Mouse (Mus musculus) urinary bladder, postnatal 25 days (tissue): Measurements from ENCODE around the gene Rarres2.

Source experiments
- DNase-seq: peaks from one replicate; pipeline ENCODE4 v3.0.0; 2022; ENCODE audit warnings: low spot score

The Rarres2 gene

DNA sequence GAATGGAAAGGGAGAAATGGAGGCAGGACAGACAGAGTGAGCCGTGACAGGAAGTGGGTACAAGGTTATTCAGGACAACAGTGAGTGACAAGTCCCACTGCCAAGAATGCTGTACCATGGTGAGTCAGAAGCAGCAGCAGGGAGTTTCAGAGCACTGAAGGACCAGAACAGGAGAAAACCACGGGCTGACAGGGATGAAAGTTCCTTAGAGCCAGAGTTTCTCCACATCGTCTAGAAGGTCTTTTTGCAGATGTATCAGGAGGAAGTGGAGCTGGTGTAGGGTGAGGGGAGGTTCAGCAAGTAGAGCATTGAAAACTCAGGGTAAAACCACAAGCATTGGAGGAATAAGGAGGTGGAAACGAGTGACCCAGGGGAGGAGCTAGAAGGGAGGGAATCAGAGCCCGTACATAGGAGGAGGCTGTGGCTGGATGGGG, 6.6 kb upstream of the Rarres2 start:
- DNase-seq = no peak

DNA sequence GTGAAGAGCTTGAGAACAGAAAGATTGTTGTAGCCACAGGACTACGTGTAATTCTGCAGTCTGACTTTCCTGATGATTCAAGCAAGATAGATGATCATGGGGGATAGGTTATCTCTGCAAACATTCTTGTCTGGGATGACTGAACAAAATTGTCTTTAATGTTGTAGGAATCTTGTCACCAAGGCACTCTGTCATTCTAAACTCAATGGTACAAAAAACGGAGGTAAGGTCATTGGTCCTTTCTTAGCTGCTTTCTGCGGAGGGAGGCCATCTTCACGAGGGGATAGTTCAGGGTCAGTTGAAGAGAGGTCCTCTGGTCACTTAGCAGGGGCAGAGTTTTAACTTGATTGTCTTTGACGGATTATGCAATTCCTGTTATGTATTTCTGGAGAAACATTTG, 6.1 kb upstream of the Rarres2 start:
- no peak for DNase-seq

DNA sequence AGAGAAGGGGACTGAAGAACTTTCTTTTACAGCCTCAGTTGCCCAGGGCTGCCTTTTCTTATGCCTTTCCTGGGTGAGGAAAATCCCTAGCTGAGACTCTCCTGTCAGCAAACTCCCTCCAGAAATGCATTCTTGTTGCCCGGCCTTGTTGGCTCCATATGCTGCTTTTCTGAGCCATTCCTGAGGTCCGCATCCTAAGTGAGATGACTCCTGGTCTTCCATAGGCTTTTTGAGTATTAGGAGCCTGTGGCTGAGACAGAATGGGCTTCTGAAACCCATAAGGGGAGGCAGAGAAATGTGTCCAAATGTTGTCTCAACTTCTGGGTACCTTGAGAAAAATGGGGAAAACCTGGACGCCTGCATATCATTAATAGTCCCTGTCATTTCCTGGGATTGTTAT, 1.4 kb upstream of the Rarres2 start:
- no peak for DNase-seq

DNA sequence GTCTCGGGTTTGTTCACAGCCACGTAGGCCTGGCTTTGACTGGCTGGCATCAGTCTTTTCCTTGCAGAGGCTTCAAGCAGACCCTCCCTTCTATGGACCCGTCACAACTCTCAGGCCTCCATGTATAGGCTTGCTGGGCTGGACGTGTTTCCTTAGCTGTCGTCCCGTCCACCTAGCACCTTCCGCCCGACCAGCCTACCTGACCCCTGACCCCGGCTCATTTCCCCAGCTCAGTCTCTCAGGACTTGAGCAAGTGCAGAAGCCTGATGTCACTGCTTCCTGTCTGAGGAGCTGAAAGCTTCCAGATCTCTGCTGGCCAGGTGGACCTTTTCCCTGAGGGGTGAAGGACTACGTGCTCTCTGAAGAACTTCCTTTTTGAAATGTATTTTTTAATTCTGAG, 691 bp upstream of the Rarres2 start:
- no peak for DNase-seq

DNA sequence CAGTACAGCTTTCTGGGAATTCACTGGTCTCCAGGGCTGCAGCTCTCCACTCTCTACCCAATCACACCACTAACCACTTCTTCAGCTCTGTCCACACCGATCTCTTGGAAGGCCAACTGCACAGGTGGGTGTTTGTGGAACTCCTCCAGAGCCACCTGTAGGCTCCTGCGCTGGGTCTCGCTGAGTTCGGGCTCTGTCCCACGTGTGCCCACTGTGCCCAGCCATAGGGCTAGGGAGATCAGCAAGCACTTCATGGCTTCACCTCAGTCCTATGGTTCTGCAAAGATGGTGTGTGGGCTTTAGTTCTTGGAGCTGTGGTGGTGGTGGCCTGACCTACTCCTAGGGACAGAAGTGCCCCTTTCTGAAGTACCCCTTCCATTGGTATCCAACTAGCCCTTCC, 575 bp downstream of the Rarres2 start:
- DNase-seq = no peak

DNA sequence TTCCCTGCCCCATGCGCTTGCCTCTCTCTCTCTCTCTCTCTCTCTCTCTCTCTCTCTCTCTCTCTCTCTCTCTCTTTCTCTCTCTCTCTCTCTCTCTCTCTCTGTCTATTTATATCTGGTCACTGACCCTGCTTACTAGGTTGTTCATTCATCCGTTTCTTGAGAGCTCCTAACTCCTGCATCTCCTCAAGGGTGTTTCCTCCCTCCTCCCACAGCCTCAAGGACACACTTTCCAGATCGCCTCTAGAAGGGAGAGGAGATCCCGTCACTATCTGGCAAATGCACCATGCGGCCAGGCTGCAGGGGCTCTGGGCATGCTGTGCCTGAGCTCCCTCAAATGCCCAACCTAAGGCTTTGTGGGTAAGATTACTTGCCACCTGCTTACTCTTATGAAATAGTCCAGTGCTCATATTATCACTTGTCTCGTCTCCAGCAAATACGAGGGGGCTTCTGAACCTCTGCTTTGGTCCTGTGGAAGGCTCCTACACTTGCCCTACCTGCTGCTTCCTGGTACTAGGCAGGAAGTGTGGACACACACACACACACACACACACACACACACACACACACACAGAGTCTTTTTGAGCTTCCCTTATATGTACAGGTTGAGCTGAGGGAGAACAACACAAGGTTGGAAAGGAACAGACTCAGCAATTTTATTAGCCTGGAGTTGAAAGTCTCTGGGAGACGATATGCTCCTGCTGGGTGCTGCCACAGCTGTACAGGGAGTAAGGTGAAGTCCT, 3.4 kb downstream of the Rarres2 start:
- no peak for DNase-seq

DNA sequence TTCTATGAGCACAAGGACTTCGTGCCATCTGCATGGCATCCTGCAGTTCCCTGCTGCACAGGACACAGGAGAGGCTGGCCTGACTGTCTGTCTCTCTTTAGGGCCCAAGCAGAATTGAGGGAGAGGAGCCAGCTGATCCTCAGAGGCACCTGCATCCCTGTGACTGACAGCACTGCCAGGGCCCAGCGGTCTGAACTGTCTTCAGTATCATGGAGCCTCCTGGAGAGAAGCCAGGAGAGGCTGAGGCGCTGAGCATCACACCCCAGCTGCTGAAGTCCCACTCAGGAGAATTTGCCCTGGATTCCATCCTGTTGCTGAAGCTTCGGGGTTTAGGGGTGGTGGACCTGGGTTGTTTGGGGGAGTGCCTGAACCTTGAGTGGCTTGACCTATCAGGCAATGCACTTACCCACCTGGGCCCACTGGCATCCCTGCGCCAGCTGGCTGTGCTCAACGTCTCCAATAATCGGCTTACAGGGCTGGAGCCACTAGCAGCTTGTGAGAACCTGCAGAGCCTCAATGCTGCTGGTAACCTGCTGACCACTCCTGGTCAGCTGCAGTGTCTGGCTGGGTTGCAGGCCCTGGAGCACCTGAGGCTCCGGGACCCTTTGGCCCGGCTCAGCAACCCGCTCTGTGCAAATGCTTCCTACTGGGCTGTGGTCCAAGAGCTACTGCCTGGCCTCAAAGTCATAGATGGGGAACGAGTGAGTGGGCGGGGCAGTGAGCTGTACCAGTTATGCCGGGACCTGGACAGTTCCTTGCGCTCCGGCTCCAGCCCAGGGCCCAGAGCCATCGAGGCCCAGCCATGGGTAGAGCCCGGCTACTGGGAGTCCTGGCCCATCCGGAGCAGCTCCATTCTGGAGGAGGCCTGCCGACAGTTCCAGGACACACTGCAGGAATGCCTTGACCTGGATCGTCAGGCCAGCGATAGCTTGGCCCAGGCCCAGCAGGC, 4.3 kb downstream of the Rarres2 start:
- DNase-seq = peak; percentile 24

DNA sequence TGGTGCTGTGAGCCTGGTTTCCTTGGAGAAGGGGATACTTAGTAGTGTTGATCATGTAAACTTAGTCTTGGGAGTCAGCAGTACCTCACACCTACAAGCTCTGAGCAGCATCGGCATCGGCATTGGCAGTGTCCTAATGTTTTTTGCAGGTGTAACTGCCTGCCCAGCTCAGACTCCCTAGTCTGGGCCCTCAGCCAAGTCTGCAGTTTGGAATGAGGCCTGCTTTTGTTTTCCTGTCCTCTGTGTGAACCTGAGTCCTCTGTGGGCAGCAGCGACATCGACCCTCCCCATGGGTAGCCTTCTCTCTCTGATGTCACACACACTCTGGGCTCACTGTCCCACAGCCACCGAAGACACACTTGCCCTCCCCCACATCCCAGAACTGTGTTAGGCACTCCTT, 6.3 kb downstream of the Rarres2 start:
- no peak for DNase-seq

DNA sequence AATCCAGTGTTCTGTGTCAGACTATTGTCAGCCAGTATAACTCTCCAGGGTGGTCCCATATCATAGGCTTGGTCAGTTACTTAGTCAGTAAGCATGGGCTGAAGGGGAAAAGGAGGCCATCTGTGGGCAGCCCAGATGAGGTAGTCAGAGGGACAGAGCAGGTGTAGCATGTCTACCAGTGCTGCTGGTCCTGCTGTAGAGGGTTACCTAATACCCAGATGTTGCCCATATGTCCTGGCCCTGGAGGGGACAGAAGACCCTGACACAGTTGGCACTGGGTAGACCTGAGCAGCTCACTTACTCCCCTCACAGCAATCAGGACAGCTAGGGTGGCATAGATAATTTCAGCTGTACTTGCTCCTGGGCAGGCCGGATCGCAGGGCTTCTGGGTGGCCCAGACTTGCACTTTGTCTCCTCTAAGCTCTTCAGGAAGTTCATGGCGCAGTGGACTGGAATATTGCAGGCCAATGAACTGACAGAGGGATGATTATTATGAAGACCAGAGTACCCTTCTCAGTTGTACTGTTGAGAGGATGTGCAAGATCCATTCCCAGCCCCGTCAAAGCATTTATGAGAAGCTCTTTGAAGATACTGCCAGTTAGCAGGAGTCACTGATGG, 6.8 kb downstream of the Rarres2 start:
- no peak for DNase-seq

DNA sequence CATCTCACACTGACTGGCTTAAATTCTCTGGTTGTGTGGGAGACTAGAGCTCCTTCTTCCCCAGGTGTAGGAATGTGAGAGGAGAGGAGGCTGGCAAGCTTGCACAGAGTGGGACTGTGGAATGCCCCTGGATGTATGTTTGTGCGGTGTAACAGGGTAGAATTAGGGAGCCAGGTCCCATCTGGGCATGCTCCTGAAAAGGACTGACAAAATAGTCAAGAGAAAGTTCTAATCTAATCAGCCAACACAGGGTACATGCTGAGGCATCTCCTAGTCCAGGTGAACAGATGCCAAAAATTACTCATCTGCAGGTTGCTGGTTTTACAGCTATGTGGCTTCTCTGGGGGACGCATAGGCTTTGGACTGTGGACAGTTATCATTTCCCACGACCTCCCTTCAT, 16.6 kb downstream of the Rarres2 start:
- no peak for DNase-seq

DNA sequence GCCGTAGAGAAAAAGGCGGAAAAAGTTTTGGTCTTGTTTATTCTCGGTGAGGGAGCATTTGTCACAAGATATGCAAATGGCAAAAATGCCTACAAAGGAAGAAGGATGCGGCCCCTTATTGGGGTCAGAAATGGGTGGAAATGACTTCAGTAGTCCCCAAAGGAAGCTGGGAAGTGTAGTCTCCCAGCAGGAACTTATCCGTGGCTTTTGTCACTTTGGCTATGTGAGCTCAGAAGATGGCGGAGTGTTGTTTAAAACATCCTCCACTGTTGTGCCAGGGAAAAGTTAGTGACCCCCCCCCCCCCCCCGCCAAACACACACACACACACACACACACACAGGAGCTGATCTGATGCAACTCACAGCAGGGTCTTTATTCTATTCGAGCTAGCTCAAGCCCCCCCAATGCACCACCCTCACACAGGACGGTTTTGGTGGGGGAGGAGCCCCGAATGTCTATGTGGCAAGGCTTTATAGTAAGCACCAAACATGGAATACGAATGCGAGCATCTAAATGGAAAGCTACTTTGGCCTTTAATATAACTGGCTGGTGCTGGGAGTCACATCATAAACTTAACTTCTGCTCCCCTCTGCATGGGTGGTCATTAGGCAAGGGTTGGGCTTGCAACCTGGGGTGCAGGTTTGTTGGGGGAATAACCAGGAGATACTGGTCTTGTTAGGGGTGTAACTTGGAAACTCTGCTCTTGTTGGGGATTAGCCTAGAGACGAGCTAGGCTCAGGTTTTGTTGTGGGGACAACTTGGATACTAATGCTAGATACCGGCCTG, 17.3 kb downstream of the Rarres2 start:
- no peak for DNase-seq

DNA sequence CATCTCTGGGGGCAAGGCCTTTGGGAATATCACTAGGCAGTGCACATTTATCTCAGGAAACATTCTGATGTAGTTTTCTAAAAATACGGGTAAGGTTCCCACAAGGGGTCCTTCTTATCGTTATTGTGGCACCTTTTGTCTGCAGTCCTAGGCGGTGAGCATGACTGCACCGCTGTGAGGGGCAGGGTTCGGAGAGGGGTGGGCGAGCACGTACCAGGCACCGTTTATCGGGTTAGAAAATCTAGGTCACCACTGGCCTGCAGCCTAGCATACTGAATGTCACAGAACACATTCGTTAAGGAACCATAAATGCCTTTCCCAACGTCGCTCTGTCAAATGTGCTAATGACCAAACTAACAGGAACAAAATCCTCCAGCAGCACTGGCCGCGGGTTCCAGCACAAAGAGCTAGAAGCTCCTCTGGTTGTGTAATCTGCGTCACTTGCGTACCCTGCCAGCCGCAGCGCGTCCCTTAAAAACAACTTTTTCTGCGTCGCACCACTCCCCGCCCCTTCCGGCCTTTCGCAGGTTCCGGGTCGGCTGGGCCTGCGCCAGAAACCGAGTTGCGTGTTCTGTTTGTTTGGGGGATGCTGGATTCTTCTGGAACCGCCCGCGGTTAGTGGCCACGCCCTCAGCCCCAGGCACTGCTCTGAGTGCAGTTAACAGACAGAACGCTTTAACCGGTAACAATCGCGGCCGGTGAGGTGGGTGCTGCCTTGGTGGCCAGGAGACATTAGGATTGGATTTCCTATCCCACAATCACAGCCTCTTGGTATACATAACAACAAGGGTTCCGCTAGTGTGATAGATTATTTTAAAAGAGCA, 18.1 kb downstream of the Rarres2 start, which contains the start of gene Lrrc61:
TSS of gene Lrrc61 (plus strand) at position 517 of the 824 bp plus-strand sequence.
- peak; percentile 96 for DNase-seq

DNA sequence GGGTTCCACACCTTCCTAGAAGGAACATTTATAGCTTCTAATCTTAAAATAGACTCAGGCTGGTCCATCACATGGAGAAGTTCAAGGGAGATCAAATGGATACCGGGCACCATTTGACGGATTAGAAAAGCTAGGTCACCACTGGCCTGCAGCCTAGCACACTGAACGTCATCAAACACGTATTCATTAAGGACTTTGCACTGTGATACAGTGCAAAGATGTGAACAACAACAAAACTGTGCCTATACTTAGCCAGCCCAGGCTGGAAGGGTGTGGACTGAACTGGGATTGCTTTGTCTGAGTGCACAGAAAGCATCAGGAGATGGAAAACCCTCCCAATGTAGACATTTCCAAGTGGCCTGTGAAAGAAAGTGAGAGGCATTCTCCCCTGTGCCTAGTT, 18.8 kb downstream of the Rarres2 start:
- no peak for DNase-seq

DNA sequence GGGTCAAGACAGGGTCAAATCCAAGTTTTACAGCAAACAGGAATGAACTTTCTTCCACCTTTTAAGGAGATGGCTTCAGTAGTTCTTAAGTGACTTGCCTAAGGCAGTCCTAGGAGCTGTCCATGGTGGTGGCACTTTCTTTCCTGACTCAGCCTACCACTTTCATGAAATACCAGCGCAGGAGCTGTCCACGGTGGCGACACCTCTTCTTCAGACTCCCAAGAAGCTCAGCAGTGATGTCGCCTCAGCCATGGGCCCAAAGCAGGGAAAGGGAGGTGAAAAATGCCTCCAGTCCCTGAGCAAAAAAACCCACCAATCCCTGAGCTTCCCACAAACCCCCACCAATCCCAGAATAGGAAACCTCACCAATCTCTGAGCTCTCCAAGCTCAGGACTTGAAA, 19.7 kb downstream of the Rarres2 start:
- DNase-seq = no peak

DNA sequence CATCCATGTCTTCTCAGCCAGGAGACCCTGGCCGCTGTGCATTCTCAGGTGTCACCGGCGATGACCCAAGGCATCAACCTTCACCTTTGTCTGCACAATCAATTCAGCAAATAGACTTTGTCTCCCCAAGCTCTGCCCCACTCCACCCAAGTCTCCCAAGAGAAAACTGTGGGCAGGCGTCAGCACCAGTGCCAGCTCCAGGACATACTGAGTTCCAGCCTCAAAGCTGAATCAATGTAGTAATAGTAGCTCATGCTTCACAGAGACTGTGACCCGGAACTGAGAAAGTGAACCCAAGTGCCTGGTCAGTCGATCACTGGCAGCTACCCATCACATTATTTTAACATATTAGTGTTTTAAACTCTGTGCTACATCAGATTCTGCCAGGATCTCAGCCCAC, 24.3 kb downstream of the Rarres2 start:
- DNase-seq = no peak

DNA sequence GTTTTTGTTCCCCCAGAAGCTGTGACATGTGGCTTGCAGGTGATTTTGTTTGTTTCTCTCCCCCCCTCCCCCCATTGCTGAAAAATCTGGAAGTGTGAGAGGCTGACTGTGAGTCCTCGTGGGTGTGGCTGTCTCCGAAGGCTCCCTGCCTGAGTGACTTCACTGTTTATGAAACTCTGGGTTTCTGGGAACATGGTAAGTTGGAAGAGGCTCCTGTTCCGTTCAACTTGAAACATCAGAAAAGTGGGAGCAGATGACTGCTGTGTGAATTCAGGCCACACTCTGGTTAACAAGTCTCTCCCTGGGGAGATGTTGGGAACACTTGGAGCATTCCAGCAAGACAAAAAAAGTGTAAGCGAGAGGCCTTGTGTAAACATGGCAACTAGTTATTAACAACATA, 25.7 kb downstream of the Rarres2 start:
- no peak for DNase-seq

DNA sequence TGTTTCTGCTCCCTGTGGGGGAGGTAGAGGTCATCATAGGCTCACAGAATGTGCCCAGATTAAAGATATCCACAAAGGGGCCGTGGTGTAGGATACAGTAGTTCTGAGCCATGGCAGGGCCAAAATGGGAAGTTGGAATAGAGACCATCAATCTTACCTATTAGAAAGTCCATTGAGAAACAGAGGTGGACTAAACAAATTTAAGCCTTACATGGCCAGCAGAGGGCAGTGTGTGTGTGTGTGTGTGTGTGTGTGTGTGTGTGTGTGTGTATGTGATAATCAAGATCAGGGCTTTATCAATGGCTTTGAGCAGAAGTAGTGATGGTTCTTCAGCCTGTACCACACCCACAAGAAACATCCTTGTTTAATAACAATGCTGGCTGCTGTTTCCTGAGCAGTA, 26.3 kb downstream of the Rarres2 start:
- no peak for DNase-seq

DNA sequence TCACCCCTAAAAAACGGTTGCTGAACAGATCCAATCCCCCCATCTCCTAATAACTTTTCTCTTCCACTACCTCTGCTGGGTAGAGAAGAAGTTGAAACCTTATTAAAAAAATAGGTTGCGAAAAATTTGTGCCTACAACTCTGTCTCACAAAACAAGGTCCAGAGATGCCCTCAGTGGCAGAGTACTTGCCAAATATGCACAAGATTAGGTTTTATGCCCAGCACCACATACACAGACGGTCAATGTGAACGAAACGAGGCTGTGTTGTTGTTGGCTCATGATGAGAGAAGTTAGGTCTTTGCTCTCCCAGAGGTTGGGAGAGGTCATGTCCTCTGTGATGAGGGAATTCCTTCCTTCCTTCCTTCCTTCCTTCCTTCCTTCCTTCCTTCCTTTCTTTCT, 27.3 kb downstream of the Rarres2 start:
- no peak for DNase-seq

DNA sequence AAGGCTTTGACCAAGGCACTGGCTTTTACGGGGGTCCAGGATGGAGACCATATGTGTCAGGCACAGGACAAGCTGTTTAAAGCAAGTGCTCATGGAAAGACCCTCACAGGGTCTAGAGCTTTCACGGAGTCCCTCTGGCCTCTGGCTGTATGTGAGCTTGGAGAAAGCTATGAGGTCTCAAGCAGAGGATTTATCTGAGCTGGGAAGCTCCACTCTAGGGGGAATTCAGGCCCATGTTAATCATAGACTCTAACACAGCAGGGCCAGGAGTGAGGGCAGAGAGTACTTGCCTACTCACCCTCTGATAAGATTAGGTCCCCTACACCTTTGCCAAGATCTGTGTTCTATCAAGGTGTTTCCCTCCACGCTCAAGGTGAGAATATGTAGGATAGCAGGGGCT, 30.0 kb downstream of the Rarres2 start:
- DNase-seq = no peak

DNA sequence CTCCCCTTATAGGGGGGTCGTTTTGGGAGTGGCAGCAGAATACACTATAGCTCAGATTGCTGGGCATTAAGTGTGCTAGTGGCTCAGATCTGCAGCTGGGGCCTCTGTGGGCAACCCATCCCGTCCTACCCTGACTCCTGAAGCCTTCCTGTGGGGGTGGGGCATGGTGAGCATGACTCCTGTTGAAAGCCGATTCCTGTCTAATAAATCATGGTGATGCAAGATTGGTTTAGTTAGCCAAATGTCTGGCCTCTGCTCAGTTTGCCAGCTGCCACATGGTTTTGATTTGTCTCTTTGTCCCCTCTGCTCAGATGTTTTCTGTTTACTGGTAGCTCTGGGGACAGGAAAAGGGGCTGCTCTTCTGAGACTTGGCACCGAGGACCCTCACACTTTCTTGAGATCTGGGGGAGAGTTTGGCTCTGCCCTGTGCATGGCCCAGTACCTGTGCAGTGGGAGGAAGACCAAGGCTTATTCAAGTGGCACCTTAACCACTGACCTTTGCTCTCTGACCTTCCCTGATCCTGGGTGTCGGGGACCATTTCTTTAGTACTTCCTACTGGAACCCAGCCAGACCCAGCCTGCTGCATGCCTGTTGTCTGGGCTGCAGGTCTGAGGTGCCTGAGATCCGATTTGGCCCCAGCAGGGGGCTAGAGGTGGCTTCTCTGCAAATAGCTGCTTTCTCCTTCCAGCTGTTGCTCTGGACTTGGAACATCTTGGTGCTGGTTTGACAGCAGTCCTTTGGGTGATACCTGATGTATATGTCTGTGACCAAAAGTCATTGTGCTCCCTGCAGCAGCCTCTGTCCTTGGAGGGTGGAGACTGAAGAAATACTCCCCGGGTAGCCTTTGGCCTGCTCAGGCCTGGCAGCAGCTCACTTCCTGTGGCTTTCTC, 30.8 kb downstream of the Rarres2 start:
- DNase-seq = peak; percentile 48
